Mouse (Mus musculus) testis, adult 2 months (tissue): ENCODE data around the gene Nexn. TPM values are rescaled to one million over a fixed set of nuclear protein-coding genes. Genes with fewer than 3 reads are reported as not detected.

Experiments used
- H3K27ac ChIP-seq: fragments of 200-500 bp; 2 replicates; pipeline ENCODE4 v1.5.1; 2012; ENCODE audit warnings: low read depth, low read length; ENCODE audit not compliant: control insufficient read depth, insufficient read depth
- H3K27me3 ChIP-seq: fragments of 200-500 bp; 2 replicates; pipeline ENCODE4 v1.6.1; 2012; ENCODE audit warnings: mild to moderate bottlenecking, low read length, moderate library complexity; ENCODE audit not compliant: control insufficient read depth, insufficient read depth
- H3K36me3 ChIP-seq: fragments of 200-500 bp; 2 replicates; pipeline ENCODE4 v1.6.1; 2012; ENCODE audit warnings: mild to moderate bottlenecking, low read length; ENCODE audit not compliant: control insufficient read depth, insufficient read depth
- H3K4me1 ChIP-seq: fragments of 200-500 bp; 2 replicates; pipeline ENCODE4 v1.6.1; 2012; ENCODE audit warnings: low read length; ENCODE audit not compliant: control insufficient read depth, insufficient read depth
- H3K4me3 ChIP-seq: fragments of 200-500 bp; 2 replicates; pipeline ENCODE4 v1.5.1; 2012; ENCODE audit warnings: low read depth, mild to moderate bottlenecking, low read length, moderate library complexity, mixed read lengths; ENCODE audit not compliant: control insufficient read depth
- CTCF ChIP-seq: fragments of 200-500 bp; IDR thresholded peaks from 2 replicates; pipeline ENCODE4 v1.5.1; 2012; ENCODE audit warnings: low read depth, mild to moderate bottlenecking, inconsistent platforms, low read length, moderate library complexity; ENCODE audit not compliant: control insufficient read depth, insufficient read depth, insufficient replicate concordance
- POLR2A ChIP-seq: fragments of 200-500 bp; IDR thresholded peaks from 2 replicates; pipeline ENCODE4 v1.6.1; 2012; ENCODE audit warnings: low read depth, mild to moderate bottlenecking, inconsistent platforms, low read length, moderate library complexity; ENCODE audit not compliant: control insufficient read depth
- polyA plus RNA-seq: library from polyadenylated mRNA; depleted of rRNA; stranded (reverse); fragments of >200 nt; gene quantifications from 2 replicates; pipeline ENCODE4 v1.2.3, GENCODE M21; 2012

Nexn gene
- polyA plus RNA-seq, 1 experiment, result 0.81 TPM

DNA sequence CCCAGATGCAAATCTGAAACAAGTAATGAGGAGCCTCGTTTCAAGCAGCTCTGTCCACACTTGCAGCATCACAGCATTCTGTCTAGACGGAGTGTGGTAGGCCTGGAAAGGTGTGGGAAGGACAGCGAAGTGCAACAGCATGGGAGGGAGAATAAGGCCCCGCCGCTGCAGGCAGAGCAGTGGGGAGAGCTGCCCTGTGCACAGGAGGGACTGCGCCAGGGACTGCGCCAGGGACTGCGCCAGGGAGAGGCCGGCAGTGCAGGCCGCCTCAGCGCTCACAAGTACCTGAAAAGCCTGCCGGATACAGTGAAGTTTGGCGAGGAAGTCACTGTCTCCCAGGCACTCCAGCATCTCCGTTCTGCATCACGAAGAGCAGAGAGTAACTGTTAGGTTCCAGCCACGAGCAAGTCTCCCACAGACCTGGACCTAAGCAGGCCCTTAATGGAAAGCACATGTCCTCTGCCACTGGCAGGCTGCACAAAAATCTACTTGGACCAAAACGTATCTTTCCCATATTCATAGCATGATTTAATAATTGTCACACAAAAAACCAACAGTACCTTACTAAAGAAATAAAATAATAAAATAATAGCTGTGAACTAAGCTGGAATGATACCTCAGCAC, 24.1 kb upstream of the Nexn start:
- no peak overlapping the region for H3K4me3 ChIP-seq
- no peaks in the 10 kb centered on the region for H3K4me1 ChIP-seq
- TF ChIP-seq CTCF (no peak), POLR2A (no peak)
- H3K27ac ChIP-seq, result no peak overlapping the region
- no peaks in the 10 kb centered on the region; the same call in 1 of the 2 replicates for H3K36me3 ChIP-seq
- no peaks in the 10 kb centered on the region for H3K27me3 ChIP-seq

DNA sequence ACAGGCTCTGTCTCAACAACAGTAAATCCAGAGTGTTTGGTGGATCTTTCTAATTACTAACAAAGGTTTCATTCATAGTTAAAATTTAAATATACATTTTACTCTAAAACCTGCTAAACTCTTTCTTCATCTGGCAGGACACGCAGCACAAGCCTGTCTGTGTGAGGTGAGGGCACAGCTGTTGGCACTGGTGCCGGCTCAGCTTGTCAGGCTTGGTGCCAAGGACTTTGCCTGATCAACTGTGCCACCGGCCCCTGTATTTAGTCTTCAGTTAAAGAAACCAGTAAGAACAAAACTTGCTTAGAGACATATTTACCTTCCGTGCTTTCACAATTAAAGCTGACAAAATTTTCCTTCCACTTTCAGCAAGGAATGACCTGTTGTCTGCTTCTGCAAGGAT, 22.6 kb upstream of the Nexn start:
- Histone ChIP-seq H3K36me3 (no peaks in the 10 kb centered on the region; the same call in 1 of the 2 replicates), H3K4me1 (no peaks in the 10 kb centered on the region), H3K4me3 (no peak overlapping the region), H3K27ac (no peak overlapping the region), H3K27me3 (no peaks in the 10 kb centered on the region)
- TF ChIP-seq CTCF (no peak), POLR2A (no peak)

DNA sequence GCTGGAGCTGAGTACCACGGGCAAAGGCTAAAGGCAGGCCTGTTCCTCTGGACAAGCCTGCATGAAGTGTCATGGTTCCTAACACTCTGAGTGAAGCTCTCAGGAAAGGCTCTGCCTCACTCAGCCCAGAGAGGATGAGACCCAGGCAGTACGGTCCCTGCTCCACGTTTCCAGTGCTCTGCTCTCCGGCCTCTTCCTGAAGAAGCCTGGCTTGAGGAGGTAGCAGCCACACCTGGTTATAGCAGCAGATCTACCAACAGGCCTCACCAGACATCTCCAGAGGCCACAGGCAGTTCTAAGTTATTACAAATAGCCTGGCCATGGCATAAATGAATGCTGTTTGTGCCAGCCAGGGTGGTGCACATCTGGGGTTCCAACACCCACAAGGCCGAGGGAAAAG, 22.1 kb upstream of the Nexn start:
- Histone ChIP-seq H3K4me3 (no peak overlapping the region), H3K4me1 (no peaks in the 10 kb centered on the region), H3K27ac (no peak overlapping the region), H3K36me3 (peaks cover 1% of the 10 kb centered on the region; the same call in 1 of the 2 replicates), H3K27me3 (no peaks in the 10 kb centered on the region)
- TF ChIP-seq POLR2A, result no peak
- no peak for TF ChIP-seq CTCF

DNA sequence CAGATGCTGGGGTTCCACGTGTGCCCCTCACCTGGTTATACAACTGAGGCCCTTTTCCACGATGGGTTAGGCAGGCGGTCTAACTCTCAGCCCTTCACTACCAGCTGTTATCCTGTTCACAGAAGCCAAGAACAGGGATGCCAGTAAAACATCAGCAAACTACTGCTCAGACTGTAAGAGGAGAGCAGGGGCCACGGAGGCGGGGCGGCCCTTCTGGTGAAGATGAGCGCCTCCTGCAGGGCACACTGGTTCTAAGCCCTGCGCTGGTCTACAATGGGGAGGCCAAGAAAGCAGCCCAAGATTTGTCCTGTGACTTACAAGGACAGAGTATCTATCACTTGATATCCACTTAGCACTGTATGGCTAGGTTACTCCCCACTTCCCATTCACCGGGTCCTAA, 21.7 kb upstream of the Nexn start:
- Histone ChIP-seq H3K4me3 (no peak overlapping the region), H3K36me3 (peaks cover 1% of the 10 kb centered on the region; the same call in 1 of the 2 replicates), H3K27me3 (no peaks in the 10 kb centered on the region), H3K4me1 (no peaks in the 10 kb centered on the region), H3K27ac (no peak overlapping the region)
- TF ChIP-seq POLR2A, result no peak
- no peak for TF ChIP-seq CTCF

DNA sequence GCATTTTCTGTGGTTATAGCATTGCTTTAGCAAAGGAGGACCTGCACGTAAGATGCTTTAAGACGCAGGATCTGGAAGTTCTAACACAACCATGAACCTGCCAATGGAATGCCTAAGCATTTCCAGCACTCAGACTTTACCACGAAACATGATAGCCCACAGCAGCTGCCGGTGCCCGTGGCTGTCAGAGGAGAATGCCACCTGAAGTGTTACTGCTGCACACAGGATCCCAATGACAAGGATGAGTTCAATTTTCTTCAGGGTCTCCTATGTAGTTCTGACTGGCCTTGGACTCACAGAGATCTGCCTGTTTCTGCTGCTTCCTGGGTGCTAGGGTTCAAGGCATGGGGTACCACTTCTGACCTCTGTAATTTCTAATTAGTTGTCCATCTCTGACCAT, 18.6 kb upstream of the Nexn start:
- H3K27me3 ChIP-seq, result no peaks in the 10 kb centered on the region
- H3K27ac ChIP-seq, result no peak overlapping the region
- H3K4me3 ChIP-seq, result no peak overlapping the region
- TF ChIP-seq CTCF (no peak), POLR2A (no peak)
- peaks cover 1% of the 10 kb centered on the region; the same call in 1 of the 2 replicates for H3K36me3 ChIP-seq
- H3K4me1 ChIP-seq, result no peaks in the 10 kb centered on the region

DNA sequence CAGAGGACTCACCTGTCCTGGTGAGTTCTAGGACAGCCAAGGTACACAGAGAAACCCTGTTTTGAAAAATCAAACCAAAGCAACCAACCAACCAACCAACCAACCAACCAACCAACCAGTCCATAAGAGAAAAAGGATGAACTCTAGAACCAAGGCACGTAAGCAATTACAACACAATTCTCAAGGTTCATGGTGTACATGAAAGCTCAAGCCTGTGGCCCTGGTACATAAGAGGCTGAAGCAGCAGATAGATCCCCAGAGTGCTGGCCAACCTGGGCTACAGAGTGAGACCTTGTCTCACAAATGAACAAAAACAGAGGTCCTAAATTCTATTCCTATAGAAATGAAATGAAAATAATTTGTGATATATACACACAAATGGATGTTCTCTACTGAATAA, 18.2 kb upstream of the Nexn start:
- H3K27ac ChIP-seq, result no peak overlapping the region
- peaks cover 1% of the 10 kb centered on the region; the same call in 1 of the 2 replicates for H3K36me3 ChIP-seq

DNA sequence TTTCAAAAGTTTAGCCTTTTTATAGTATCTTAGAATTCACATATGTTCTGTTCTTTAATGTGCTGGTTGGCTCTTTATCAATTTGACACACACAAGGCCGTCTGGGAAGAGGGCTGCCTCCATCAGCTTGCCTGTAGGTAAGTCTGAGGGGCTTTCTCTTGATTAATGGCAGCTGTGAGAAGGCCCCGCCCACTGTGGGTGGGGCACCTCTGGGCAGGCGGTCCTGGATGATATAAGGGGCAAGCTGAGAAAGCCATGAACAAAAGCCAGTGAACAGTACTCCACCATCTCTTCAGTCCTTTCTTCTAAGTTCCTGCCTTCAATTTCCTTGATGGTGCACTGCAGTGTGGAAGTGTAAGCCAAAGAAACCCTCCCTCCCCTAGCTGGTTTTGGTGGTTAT, 16.0 kb upstream of the Nexn start:
- no peak overlapping the region for H3K4me3 ChIP-seq
- no peak overlapping the region for H3K27ac ChIP-seq
- H3K4me1 ChIP-seq, result no peaks in the 10 kb centered on the region
- peaks cover 1% of the 10 kb centered on the region; the same call in 1 of the 2 replicates for H3K36me3 ChIP-seq
- H3K27me3 ChIP-seq, result no peaks in the 10 kb centered on the region
- TF ChIP-seq CTCF, result no peak
- TF ChIP-seq POLR2A, result no peak

More for the DNA sequence above, 18.2 kb upstream of the Nexn start:
- H3K27me3 ChIP-seq, result no peaks in the 10 kb centered on the region
- no peak overlapping the region for H3K4me3 ChIP-seq
- TF ChIP-seq POLR2A (no peak), CTCF (no peak)
- no peaks in the 10 kb centered on the region for H3K4me1 ChIP-seq
